Mouse (Mus musculus): ENCODE measurements at regions not wholly inside any gene's neighbourhood (a gene's known extent, or its start where the extent isn't known, plus 50 kb on each side); places are given as distances from the start of the nearest gene placed in this dataset.

- Histone ChIP-seq H3K36me3 (ENCODE audit: insufficient read depth, low read length) (no peaks in the 10 kb centered on the region), H3K27ac (ENCODE audit: low read depth, low read length) (no peak overlapping the region), H3K27me3 (ENCODE audit: insufficient read depth, low read length) (no peaks in the 10 kb centered on the region), H3K4me3 (ENCODE audit: low read depth, low read length) (no peak overlapping the region), H3K4me2 (ENCODE audit: low read depth, low read length, poor library complexity, severe bottlenecking) (no peak overlapping the region), H3K9ac (replicated peaks; ENCODE audit: low read length, poor library complexity, severe bottlenecking) (no peak overlapping the region), H3K4me1 (ENCODE audit: insufficient read depth, low read length) (no peaks in the 10 kb centered on the region), H3K9me3 (ENCODE audit: low read length) (no peaks in the 10 kb centered on the region)
- TF ChIP-seq CTCF (IDR thresholded peaks at IDR 0.05), result peak; percentile 87
- ATAC-seq (ENCODE audit: low FRiP score) (no peak), DNase-seq (ENCODE audit: low spot score) (peak; percentile 87)
- 29% methylated on average over 6 of the region's 6 CpGs for WGBS
These were observed 435.7 kb upstream of the Adgrl4 start for GRCm38 (mm10) chr3:151001881-151002412.

- no peaks in the 10 kb centered on the region for H3K27me3 ChIP-seq (ENCODE audit: insufficient read depth, low read length)
- no peaks in the 10 kb centered on the region for H3K36me3 ChIP-seq (ENCODE audit: insufficient read depth, low read length)
- no peak for TF ChIP-seq CTCF (IDR thresholded peaks at IDR 0.05)
- H3K9ac ChIP-seq (replicated peaks; ENCODE audit: low read length, poor library complexity, severe bottlenecking), result no peak overlapping the region
- no peak overlapping the region for H3K27ac ChIP-seq (ENCODE audit: low read depth, low read length)
- H3K4me3 ChIP-seq (ENCODE audit: low read depth, low read length), result no peak overlapping the region
- H3K9me3 ChIP-seq (ENCODE audit: low read length), result no peaks in the 10 kb centered on the region
- 65% methylated on average over 3 of the region's 3 CpGs for WGBS
- ATAC-seq (ENCODE audit: low FRiP score) (no peak), DNase-seq (ENCODE audit: low spot score) (no peak)
- H3K4me1 ChIP-seq (ENCODE audit: insufficient read depth, low read length), result no peaks in the 10 kb centered on the region
- no peak overlapping the region for H3K4me2 ChIP-seq (ENCODE audit: low read depth, low read length, poor library complexity, severe bottlenecking)
These were observed 434.2 kb upstream of the Adgrl4 start for GRCm38 (mm10) chr3:151003524-151003923.

DNA sequence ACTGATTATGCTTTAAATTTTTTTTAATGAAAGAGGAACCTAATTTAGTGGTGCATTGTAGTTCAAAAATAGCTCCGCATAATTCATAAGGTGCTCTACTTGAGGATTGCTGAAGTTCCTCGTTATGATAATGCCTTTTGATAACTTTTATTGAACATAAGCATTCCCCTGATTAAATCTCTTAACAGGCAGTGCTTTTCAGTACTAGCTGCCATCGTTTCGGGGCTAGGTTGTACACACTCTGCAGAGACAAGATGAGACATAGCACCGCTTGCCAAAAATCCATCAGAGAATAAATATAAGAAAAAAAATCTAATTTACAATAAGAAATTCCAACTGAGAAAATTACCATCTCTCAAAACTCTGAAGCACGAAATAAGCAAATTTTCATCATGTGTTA, 433.7 kb upstream of the Adgrl4 start:
- H3K4me1 ChIP-seq (ENCODE audit: insufficient read depth, low read length), result no peaks in the 10 kb centered on the region
- H3K27me3 ChIP-seq (ENCODE audit: insufficient read depth, low read length), result no peaks in the 10 kb centered on the region
- DNase-seq (ENCODE audit: low spot score), result no peak
- no peak overlapping the region for H3K27ac ChIP-seq (ENCODE audit: low read depth, low read length)
- WGBS, result 75% methylated on average over 6 of the region's 6 CpGs
- no peaks in the 10 kb centered on the region for H3K36me3 ChIP-seq (ENCODE audit: insufficient read depth, low read length)
- H3K9me3 ChIP-seq (ENCODE audit: low read length), result no peaks in the 10 kb centered on the region
- no peak overlapping the region for H3K9ac ChIP-seq (replicated peaks; ENCODE audit: low read length, poor library complexity, severe bottlenecking)
- no peak overlapping the region for H3K4me3 ChIP-seq (ENCODE audit: low read depth, low read length)
- H3K4me2 ChIP-seq (ENCODE audit: low read depth, low read length, poor library complexity, severe bottlenecking), result no peak overlapping the region
- no peak for ATAC-seq (ENCODE audit: low FRiP score)
- no peak for TF ChIP-seq CTCF (IDR thresholded peaks at IDR 0.05)

DNA sequence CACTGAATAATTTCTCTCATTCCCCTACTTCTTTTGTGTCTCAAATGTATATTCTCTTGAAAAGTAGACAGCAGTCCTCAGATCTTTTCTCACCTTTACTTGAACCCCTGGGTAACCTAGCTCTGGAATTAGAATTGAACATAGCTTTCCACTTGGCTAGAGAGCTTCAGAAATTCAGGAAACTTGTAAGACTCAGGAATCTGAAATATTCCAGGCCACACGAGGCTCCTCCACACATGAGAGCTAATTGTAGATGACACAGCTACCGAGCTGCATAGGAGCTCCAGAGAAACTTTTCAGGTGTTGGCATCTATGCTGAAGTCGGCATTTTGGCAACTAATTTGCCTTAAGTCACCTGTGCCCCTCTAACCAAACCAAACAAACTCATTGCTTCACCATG, 417.7 kb upstream of the Adgrl4 start:
- Histone ChIP-seq H3K36me3 (ENCODE audit: insufficient read depth, low read length) (no peaks in the 10 kb centered on the region), H3K9ac (replicated peaks; ENCODE audit: low read length, poor library complexity, severe bottlenecking) (no peak overlapping the region), H3K4me3 (ENCODE audit: low read depth, low read length) (no peak overlapping the region), H3K27ac (ENCODE audit: low read depth, low read length) (no peak overlapping the region), H3K9me3 (ENCODE audit: low read length) (no peaks in the 10 kb centered on the region), H3K4me1 (ENCODE audit: insufficient read depth, low read length) (no peaks in the 10 kb centered on the region), H3K27me3 (ENCODE audit: insufficient read depth, low read length) (no peaks in the 10 kb centered on the region), H3K4me2 (ENCODE audit: low read depth, low read length, poor library complexity, severe bottlenecking) (no peak overlapping the region)
- ATAC-seq (ENCODE audit: low FRiP score) (no peak), DNase-seq (ENCODE audit: low spot score) (no peak)
- 72% methylated on average over 3 of the region's 3 CpGs for WGBS
- no peak for TF ChIP-seq CTCF (IDR thresholded peaks at IDR 0.05)

- ATAC-seq (ENCODE audit: low FRiP score) (no peak), DNase-seq (ENCODE audit: low spot score) (no peak)
- H3K9ac ChIP-seq (replicated peaks; ENCODE audit: low read length, poor library complexity, severe bottlenecking), result no peak overlapping the region
- no peak overlapping the region for H3K4me3 ChIP-seq (ENCODE audit: low read depth, low read length)
- no peak overlapping the region for H3K4me2 ChIP-seq (ENCODE audit: low read depth, low read length, poor library complexity, severe bottlenecking)
- H3K9me3 ChIP-seq (ENCODE audit: low read length), result no peaks in the 10 kb centered on the region
- H3K4me1 ChIP-seq (ENCODE audit: insufficient read depth, low read length), result no peaks in the 10 kb centered on the region
- H3K27ac ChIP-seq (ENCODE audit: low read depth, low read length), result no peak overlapping the region
- TF ChIP-seq CTCF (IDR thresholded peaks at IDR 0.05), result no peak
- H3K27me3 ChIP-seq (ENCODE audit: insufficient read depth, low read length), result no peaks in the 10 kb centered on the region
- WGBS, result 60% methylated on average over 3 of the region's 3 CpGs
- no peaks in the 10 kb centered on the region for H3K36me3 ChIP-seq (ENCODE audit: insufficient read depth, low read length)
These were observed 380.2 kb upstream of the Adgrl4 start for GRCm38 (mm10) chr3:151057491-151057890.

DNA sequence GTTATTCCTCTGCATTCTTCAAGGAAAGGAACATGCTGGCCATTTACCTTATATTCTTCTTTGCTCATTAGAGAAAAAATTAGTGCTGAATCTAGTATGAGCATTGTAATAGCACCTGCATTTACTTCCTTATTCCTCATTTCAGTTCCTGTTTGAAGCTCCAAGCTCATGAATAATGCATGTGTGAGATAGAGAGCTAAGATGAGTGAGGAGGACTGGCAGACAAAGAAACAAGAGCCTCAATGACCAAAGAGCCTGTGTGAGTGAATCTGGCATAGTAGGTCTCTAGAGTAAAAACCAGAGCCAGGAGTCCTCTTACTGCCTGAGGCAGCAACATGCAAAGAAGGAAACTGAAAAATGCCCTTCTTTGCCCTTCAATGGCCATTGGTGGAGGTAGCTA, 365.4 kb upstream of the Adgrl4 start:
- no peak for TF ChIP-seq CTCF (IDR thresholded peaks at IDR 0.05)
- Histone ChIP-seq H3K9ac (replicated peaks; ENCODE audit: low read length, poor library complexity, severe bottlenecking) (no peak overlapping the region), H3K27me3 (ENCODE audit: insufficient read depth, low read length) (no peaks in the 10 kb centered on the region), H3K4me3 (ENCODE audit: low read depth, low read length) (no peak overlapping the region), H3K9me3 (ENCODE audit: low read length) (no peaks in the 10 kb centered on the region), H3K27ac (ENCODE audit: low read depth, low read length) (no peak overlapping the region), H3K36me3 (ENCODE audit: insufficient read depth, low read length) (no peaks in the 10 kb centered on the region), H3K4me1 (ENCODE audit: insufficient read depth, low read length) (no peaks in the 10 kb centered on the region), H3K4me2 (ENCODE audit: low read depth, low read length, poor library complexity, severe bottlenecking) (no peak overlapping the region)
- DNase-seq (ENCODE audit: low spot score) (no peak), ATAC-seq (ENCODE audit: low FRiP score) (no peak)

All from midbrain, postnatal 0 days (tissue).